Mouse (Mus musculus): ENCODE data around the gene Matn4.

DNA sequence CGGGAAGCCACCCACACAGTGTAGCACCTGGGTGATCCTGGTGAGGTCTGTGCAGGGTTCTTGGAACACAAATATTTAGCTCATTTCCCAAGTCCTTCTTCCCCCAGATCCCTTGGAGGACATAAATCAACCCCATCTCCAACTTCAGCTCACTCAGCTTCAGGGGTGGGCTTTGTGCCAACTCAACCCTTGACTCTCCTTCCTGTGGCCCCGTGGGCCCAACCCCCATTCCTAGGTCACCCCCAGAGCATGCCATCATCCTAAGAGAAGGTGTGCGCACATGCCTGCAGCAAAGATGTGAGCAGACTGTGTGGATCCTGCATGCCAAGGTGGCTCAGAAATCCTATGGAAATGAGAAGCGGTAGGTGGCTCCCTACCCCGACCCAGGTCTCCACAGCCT is 559 bp upstream of the Matn4 start:
- no peak for TF ChIP-seq EP300 (optimal IDR thresholded peaks at IDR 0.05)
- TF ChIP-seq CTCF (IDR thresholded peaks at IDR 0.05; ENCODE audit: low read depth) = no peak

Data from stomach, postnatal 0 days (tissue).